Mouse (Mus musculus) WW6 (cell line): ENCODE results near the gene Otulin.

ENCODE experiments used
- DNase-seq: peaks from one replicate; pipeline ENCODE4 v3.0.0-alpha.2; 2013; ENCODE audit warnings: low read depth, low spot score

Otulin gene

DNA sequence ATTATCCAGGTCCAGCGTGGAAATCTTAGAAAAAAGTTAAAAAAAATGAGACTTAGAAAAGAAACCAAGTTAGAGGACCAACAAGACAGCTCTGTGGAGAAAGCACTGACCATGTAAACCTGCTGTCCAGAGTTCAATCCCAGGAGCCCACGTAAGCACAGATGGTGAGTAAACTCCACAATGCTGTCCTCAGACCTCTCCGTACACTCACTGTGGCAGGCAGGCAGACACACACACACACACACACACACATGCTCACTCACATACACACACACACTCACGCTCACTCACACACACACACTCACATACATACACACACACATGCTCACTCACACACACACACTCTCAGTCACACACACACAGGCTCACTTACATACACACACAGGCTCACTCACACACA lies 17.2 kb downstream of the Otulin start:
- no peak for DNase-seq

GRCm38 (mm10) chr15:27612533-27613221 lies 17.8 kb downstream of the Otulin start:
- DNase-seq = peak; percentile 26

DNA sequence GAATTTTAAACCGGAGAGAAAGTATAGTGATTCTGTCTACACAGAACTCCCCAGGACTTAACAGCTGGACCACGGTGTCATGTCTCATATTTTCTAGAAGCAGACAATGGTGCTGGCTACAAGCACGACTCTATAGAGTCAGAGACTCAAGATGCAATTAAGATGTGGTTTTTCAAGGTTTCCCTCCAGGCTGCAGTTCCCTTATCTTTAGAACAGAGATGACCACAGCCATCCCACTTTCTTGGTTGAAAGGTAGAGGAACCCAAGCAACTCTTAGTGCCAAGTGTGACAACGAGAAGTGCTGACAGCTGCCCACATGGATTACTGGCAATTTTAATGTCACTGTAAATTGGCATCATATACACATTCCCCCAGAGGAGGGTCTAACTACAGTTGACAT lies 20.9 kb downstream of the Otulin start:
- no peak for DNase-seq

DNA sequence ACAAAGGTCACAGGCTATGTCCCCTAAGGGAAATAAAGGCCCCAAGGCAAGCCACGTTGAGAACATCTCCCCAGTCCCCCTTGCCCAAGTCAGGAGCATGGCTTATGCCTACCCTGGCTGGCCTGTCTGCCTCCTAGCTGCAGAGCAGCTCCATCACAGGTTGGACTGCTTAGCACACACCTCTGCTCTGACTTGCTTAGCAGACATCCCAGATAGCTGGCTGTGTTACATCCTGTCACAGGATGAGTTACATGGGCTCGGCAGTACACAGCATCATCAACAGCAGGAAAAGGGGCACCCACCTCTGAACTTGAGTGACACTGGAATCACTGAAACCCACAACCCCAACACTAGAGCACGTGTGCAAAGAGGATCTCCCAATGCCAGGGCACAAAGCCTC lies 25.2 kb downstream of the Otulin start:
- no peak for DNase-seq

DNA sequence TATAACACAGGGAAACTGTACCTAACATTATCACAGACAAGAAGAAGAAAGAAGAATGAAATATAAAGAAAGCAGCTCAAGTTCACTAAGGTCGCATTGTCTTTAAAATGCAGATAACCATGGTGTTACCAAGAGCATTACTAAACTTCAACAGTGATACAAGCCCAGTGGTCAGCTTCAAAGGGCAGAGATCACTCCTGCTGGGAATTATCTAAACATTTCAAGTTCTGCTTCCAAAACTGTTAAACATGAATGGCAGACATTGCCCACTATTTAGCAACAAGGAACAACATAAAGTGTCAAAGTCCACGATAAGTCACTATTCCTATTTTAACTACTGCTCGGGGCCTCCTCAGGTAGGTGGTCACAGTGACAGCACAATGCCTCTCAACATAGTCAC lies 25.9 kb downstream of the Otulin start:
- DNase-seq = no peak

- no peak for DNase-seq
Observed at GRCm38 (mm10) chr15:27600524-27600923, 30.0 kb downstream of the Otulin start.

DNA sequence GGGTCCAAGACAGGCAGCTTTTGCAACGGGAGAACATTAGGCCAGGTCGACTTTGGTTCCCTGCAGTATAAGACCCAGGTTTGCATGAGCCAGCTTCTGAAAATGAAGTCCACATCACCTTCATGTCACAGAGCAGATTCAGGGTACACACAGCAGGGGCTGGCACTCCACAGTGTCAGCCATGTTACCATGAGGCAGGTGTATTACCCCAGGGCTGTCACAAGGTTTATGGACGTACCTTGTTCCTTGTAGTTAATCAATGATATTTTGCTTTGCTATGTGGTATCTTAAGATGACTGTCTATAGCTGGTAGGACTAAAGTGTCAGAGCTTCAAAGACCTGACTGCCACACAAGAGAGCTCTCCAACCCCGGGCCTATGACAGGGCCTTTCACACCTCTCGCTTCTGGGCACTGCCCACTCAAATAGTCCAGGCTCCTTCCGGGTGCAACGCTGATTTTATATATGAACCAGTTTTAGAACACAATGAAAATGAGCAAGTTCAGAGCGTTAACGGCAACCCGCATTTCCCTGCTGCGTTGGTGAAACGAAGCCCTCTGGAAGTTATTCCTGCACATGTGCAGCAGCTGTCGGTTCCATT lies 31.6 kb downstream of the Otulin start:
- DNase-seq = no peak

DNA sequence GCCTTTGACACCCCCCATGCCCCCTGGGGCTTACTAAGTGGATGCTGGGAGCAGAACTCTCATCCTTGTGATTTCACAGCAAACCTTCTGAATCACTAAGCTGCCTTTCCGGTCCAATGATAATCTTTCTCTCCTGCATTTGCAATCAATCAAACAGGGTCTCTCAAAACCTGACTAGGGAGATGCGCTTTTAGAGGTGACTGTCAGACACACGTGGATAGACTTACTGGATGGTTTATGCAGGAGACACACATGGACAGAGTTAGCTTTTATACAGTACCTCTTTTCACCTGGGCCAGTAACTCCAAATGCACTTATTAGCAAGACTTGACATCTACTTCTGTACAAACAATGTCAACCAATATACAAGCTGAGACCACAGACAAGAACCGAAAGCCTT lies 33.0 kb downstream of the Otulin start:
- no peak for DNase-seq

GRCm38 (mm10) chr15:27596463-27597140 lies 33.9 kb downstream of the Otulin start:
- no peak for DNase-seq

DNA sequence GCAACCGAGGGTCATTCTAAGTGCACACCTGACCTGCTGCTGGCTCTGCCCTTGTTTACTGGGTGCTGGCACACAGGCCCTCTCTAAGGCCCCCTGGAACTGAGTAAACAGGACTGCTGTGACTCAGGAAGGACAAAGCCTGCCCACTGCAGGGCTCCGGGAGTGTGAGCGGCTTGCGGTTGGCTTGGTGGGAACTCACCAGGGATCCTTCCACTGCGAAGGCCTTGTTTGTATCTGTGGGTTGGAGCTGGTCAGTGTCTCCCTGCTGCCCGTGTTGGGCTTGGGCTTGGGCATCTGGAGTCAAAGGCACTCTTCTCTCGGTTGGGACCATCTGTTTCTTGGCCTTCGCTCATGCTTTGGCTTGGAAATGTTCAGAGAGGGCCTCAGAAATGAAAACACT lies 34.9 kb downstream of the Otulin start:
- no peak for DNase-seq

- DNase-seq = no peak
Observed at GRCm38 (mm10) chr15:27594973-27595372, 35.5 kb downstream of the Otulin start.

DNA sequence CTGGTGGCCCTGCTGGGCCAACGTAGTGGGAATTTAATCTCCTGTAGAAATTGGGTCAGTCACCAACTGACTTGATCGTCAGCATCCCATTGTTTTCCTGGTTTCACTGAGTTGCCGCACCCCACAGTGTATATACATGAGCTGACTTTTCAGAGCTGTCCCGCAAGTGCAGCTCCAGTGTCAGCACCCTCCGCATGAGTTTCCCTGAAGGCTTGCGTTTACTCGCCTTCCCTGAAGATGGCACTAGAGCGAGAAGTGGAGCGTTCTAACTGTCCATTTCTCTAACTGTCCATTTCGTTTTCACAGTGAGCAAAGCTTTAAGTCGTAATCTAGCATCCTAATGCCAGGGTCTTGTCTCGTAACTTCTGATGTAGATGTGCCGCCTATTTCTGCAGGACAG lies 36.8 kb downstream of the Otulin start:
- DNase-seq = peak; percentile 22

DNA sequence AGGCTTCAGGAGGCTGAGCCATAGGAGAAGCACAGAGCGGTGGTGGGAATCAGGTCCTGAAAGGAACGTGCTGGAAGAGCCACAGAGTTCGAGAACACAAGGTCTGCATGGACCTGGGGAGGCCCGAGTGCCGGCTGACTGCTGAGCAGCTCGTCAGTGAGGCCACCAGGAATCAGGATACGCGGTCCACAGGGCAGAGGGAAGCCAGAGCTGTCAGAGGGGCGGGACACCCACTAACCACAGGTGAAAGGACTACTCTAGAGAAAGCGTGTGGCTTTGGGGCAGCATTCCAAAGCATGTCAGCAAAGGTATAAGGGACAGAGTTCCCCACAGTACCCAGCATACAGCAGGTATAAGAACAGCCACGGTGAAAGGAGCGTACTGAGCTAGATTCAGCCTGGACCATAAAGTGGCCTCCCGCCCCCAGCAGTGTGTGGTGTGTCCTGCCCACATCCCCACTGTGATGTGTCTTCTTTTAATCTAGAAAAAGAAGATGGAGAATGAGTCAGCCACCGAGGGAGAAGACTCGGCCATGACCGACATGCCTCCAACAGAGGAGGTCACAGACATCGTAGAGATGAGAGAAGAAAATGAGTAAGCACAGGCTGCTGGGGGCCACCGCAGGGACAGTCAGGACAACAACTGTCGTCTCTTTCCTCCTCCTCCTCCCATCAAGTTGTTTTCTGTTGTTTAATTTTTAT lies 37.7 kb downstream of the Otulin start:
- no peak for DNase-seq

DNA sequence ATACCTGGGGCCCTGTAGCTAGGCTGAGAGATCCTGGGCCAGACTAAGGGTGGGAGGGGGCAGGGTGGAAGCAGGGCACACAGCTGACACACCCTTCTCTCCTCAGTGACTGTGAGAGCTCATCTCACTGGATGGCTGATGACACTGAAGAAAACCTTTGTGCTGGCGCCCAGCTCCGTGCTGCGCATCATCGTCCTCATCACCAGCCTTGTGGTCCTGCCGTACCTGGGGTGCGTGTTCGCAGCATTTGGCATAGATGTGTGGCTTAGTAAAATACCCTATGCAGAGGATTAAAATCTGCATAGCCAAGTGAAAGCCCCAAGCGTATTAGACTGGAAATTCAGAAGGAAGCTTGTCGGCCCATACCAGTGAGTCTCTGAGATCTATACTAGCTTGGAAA lies 39.7 kb downstream of the Otulin start:
- DNase-seq = no peak

- no peak for DNase-seq
Observed at GRCm38 (mm10) chr15:27588087-27588826, 42.2 kb downstream of the Otulin start.

GRCm38 (mm10) chr15:27586093-27586480 lies 44.4 kb downstream of the Otulin start:
- DNase-seq = no peak

- DNase-seq = no peak
Observed at GRCm38 (mm10) chr15:27585466-27586092, 44.9 kb downstream of the Otulin start.

GRCm38 (mm10) chr15:27583620-27584019 lies 46.9 kb downstream of the Otulin start:
- DNase-seq = no peak

GRCm38 (mm10) chr15:27583042-27583441 lies 47.5 kb downstream of the Otulin start:
- no peak for DNase-seq

DNA sequence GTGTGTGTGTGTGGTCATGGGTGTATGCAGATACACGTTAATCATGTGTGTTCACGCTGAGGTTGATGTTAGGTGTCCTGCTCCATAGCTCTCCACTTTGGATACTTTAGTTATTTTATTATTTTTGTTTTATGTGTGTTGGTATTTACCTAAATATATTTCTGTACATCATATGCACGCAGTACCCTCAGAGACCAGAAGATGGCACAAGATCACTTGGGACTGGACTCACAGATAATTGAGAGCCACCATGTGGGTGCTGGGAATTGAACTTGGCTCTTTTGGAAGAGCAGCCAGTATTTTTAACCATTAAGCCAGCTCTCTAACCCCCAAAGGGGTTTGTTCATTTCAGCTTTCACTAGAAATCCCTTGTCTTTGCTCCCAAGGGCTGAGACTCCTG lies 48.1 kb downstream of the Otulin start:
- no peak for DNase-seq

DNA sequence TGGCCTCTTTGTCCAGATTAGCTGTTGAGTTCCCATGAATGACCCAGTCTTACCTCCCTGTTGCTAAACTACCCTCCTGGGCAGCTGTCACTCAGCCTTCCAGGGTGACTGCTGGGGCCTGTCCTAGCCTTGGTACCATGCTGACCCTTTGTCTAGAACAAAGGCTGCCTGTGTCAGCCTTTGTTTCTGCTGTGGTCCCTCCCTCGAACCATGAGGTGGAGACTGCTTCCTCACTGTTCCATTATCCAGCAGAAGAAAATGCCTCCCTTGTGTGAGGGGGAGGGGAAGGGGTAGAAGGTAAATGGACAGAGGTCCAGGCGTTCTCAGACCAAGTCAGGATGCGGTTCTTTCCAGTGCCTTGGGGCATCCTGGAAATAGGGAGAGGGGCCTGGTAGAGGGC lies 48.9 kb downstream of the Otulin start:
- no peak for DNase-seq
